Mouse (Mus musculus): Measurements from ENCODE around the gene Scn8a.

GRCm38 (mm10) chr15:101082236-101082635, 212.6 kb downstream of the Scn8a start:
- TF ChIP-seq CTCF (IDR thresholded peaks at IDR 0.05; ENCODE audit: borderline replicate concordance, control insufficient read depth, extremely low read depth, insufficient read depth, low read length, poor library complexity): no peak
- TF ChIP-seq POLR2A (IDR thresholded peaks at IDR 0.05; ENCODE audit: control insufficient read depth, extremely low read depth, insufficient read depth, low read length, poor library complexity): no peak
